Mouse (Mus musculus) embryonic fibroblast, embryonic 13.5 days (primary cell): ENCODE measurements around the gene Capza1.

Experiments
- CTCF ChIP-seq: IDR thresholded peaks from 2 replicates; pipeline ENCODE4 v1.5.1; 2011; ENCODE audit warnings: mild to moderate bottlenecking, control low read depth, low read length, moderate library complexity, borderline replicate concordance; ENCODE audit not compliant: insufficient read depth
- POLR2A ChIP-seq: IDR thresholded peaks from 2 replicates; pipeline ENCODE4 v1.6.1; 2011; ENCODE audit warnings: low read depth, mild to moderate bottlenecking, control low read depth, low read length, moderate library complexity

DNA sequence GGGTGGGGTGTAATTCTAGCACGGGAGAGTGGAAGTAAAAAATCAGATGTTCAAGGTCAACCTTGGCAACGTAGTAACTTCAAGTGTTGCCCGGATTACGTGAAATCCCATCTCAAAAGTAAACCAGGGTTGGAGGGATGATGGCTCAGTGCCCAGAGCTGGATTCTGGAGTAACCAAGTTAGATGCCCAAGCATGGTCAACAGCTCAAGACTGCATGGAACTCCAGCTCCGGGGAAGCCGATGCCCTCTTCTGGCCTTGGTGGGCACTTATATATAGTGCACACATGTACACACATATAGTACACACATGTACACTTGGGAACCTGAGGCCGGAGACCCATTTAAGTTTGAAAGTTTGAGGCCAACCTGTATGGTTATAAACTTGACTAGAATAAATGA, 48.2 kb downstream of the Capza1 start:
- TF ChIP-seq CTCF = no peak
- TF ChIP-seq POLR2A = no peak
